Mouse (Mus musculus) thymus, postnatal 4 days (tissue): Measurements from ENCODE around the gene Rbm3.
"Not testable (repeated sequence)": the region's sequence is repeated elsewhere in the genome, so short reads cannot be mapped to it uniquely, and the experiment has no call there.

Source experiments
- DNase-seq: peaks from one replicate; pipeline ENCODE4 v3.0.0; 2021

Rbm3 gene

GRCm38 (mm10) chrX:8125235-8125634, 20.4 kb downstream of the Rbm3 start:
- peak; percentile 53 for DNase-seq

- DNase-seq: no peak
These were observed 21.7 kb downstream of the Rbm3 start for GRCm38 (mm10) chrX:8123821-8124470.

DNA sequence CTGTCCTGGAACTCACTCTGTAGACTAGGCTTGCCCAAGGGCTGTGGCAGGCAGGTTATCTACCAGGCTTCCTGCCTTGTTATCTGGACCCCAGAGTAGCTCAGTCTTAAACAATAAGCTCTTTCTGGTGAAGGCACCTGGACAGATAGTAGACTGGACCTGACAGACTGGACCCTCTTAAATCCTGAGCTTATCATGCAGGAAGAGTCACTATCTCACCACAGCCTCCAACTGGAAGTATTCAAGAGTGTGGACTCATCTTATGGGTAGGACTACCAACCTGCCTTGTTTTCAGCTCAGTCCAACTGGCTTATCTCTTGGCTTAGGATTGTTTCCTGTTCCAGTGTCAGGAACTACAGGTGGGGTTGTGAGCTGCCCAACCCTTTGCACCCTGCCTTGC, 28.4 kb downstream of the Rbm3 start:
- no peak for DNase-seq

DNA sequence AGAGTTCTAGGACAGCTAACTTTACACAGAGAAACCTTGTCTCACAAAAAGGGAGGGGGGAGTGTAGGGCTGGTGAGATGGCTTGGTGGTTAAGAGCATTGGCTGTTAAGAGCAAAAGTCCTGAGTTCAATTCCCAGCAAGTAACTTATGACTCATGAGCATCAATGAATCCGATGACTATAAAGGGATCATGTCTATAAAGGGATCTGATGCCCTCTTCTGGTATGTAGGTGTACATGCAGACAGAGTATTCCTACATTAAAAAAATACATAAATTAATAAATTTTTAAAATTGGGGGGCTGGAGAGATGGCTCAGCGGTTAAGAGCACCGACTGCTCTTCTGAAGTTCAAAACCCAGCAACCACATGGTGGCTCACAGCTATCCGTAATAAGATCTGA, 30.4 kb downstream of the Rbm3 start:
- DNase-seq: no peak

GRCm38 (mm10) chrX:8105019-8105418, 40.7 kb downstream of the Rbm3 start:
- DNase-seq: no peak

DNA sequence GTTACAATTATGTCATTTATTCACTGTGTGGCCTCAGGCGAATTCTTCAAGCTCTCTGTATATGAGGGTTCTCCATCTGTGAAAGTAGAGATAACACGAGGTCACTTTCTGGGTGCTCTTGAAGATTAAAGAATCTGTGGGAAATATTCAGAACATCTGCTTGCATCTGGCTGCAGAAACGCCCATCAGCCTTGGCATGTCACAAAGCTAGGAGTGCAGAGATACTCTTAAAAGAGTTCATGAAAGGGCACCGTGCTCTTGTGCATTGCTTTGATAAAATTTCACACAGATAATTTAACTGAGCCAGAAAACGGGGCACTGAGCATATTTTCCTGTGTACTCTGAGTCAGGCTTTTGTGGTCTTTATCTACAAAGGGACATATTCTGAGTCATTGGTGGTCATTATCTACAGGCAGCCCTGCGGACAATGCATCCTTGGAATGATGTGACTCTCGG, 43.4 kb downstream of the Rbm3 start:
- DNase-seq: no peak

- peak; percentile 25 for DNase-seq
These were observed 44.7 kb downstream of the Rbm3 start for GRCm38 (mm10) chrX:8101017-8101416.

DNA sequence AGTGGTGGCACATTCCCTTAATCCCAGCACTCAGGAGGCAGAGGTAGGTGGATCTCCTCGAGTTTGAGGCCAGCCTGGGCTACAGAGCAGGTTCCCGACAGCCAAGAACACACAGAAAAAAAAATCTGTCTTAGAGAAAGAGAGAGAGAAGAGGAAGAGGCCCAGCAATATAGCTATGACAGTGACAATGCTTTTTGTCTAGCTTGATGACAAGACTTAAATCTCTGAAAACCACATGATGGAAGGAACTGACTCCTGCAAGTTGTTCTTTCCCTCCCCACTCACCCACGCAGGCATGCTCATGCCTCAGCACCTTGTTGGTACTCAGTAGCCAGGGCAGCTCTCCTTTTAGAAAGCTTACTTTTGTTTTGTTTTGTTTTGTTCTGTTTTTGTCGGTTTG, 46.2 kb downstream of the Rbm3 start:
- no peak for DNase-seq

GRCm38 (mm10) chrX:8096787-8097242, 48.9 kb downstream of the Rbm3 start:
- peak; percentile 95 for DNase-seq

GRCm38 (mm10) chrX:8096068-8096786, 49.5 kb downstream of the Rbm3 start:
- DNase-seq: peak; percentile 81

DNA sequence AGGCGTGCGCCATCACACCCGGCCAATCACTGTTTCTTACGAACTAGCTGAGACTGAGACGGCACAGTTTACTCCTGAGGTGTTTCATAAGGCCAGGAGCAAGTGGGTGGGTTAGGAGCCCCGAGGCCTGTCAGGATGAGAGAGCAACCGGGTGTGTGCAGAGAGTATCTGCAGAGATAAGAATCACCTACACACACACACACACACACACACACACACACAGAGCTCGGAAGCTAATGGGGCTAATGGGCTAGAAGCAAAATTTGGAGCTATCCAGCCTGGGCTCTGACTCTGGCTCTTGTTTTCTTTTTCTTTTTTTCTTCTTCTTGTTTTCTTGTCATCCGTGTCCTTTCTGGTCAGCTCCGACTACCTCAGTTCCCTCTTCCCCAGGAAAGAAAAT, 50.1 kb downstream of the Rbm3 start:
- no peak for DNase-seq

DNA sequence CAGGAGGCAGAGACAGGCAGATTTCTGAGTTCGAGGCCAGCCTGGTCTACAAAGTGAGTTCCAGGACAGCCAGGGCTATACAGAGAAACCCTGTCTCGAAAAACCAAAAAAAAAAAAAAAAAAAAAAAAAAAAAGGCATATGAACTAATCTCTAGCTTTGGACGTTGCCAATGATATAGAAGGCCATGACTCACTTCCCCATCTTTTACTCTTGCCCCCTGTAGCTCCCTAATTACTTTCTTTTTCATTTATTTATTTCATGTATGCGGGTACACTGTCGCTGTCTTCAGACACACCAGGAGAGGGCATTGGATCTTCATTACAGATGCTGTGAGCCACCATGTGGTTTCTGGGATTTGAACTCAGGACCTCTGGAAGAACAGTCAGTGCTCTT, 54.7 kb downstream of the Rbm3 start:
- DNase-seq: not testable (repeated sequence)

- DNase-seq: peak; percentile 65
These were observed 55.2 kb downstream of the Rbm3 start, which contains the start of gene Was for GRCm38 (mm10) chrX:8090346-8090953. Gene Was, minus strand, starts transcription at chrX:8090498.

GRCm38 (mm10) chrX:8089746-8090145, 55.9 kb downstream of the Rbm3 start:
- DNase-seq: peak; percentile 12
